Mouse (Mus musculus): ENCODE results near the gene Rfx2. TPM values are rescaled to one million over a fixed set of nuclear protein-coding genes. Genes with fewer than 3 reads are reported as not detected.
A peak's percentile ranks its signal among the peaks of the same experiment; 100 is the strongest.

Rfx2 gene
- polyA plus RNA-seq, 1 experiment from 2014 or later = 5.0 TPM

DNA sequence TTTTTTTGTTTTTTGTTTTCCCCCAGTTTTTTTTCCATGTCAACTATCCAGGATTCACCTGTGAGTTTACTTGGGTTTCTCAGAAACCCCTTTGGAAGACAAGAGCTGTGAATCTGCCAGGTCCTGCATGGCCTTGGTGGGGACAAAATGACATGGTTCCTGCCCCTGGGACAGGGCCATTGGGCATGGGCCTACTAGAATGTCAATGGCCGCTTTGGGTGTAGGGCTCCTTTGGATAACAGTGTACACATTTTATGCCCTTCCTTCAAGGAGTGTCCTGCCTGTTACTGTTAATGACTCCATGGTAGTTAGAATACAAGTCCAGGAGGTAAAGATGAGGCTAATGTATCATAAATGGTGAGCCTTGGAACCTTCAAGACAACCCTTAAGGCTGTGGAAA is 2.1 kb upstream of the Rfx2 start:
- Histone ChIP-seq H3K4me1 (ENCODE audit: control insufficient read depth in 2 of 2, insufficient read depth in 2 of 2, low read length in 2 of 2) (peaks cover 8 to 10% of the 10 kb centered on the region in 2 experiments; a peak in 3 of 4 replicates), H3K36me3 (ENCODE audit: control insufficient read depth, insufficient read depth, low read length) (no peaks in the 10 kb centered on the region), H3K9me3 (ENCODE audit: control insufficient read depth, low read length) (no peaks in the 10 kb centered on the region), H3K9ac (ENCODE audit: low read length) (no peak overlapping the region), H3K27ac (replicated peaks in 1 of 2; ENCODE audit: control insufficient read depth in 1 of 2, insufficient read depth in 1 of 2, low read depth in 2 of 2, low read length in 2 of 2) (no peak overlapping the region), H3K4me3 (ENCODE audit: control insufficient read depth in 1 of 2, insufficient read depth in 1 of 2, low read depth in 1 of 2, low read length in 2 of 2) (no peak overlapping the region), H3K4me2 (ENCODE audit: low read length) (no peak overlapping the region), H3K27me3 (ENCODE audit: control insufficient read depth, insufficient read depth, low read length) (peaks cover 9% of the 10 kb centered on the region; the same call in 1 of the 2 replicates)
- ATAC-seq (ENCODE audit: insufficient number of reproducible peaks, insufficient read depth, low FRiP score, low read depth) = no peak
- WGBS = 72% methylated on average over 1 of the region's 1 CpGs

DNA sequence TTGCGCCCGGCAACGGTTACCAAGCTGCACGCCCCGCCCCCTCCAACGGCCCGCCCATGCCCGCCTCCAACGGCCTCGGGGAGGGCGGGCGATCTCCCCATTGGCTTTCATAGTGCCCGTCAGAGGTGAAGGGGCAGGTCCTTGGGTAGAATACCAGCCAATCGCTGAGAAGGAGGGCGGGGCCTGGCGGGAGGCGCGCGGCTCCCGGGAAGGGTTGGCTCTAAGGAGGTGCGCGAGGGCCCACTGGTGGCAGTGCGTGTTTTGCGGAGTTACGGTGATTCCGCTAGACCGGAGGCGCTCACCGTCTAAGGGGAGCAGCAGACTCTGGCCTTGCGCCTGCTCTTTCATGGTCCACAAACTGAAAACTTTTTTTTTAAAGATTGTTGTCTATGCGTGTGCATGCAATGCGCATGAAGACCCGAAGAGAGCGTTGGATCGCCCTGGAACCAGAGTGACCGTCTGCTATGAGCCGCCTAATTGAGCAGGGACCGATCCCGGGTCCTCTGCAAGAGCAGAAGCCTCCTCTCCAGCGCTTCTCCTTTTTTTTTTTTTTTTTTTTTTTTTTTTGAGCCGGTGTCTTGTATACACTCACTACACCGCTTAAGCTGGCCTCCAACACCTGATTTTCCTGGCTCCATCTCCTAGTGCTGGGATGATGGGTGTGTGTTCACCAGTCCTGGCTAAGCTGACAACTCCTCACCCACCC is 451 bp upstream of the Rfx2 start:
- H3K36me3 ChIP-seq (ENCODE audit: control insufficient read depth, insufficient read depth, low read length) = no peaks in the 10 kb centered on the region
- under 1% methylated on average over 42 of the region's 42 CpGs for WGBS
- H3K4me1 ChIP-seq (ENCODE audit: control insufficient read depth in 2 of 2, insufficient read depth in 2 of 2, low read length in 2 of 2) = peaks cover 10 to 12% of the 10 kb centered on the region in 2 experiments; a peak in 3 of 4 replicates
- peak overlapping the region; percentile 61; the same call in 1 of the 2 replicates for H3K9ac ChIP-seq (ENCODE audit: low read length)
- no peaks in the 10 kb centered on the region for H3K9me3 ChIP-seq (ENCODE audit: control insufficient read depth, low read length)
- H3K4me3 ChIP-seq (ENCODE audit: control insufficient read depth in 1 of 2, insufficient read depth in 1 of 2, low read depth in 1 of 2, low read length in 2 of 2) = peak overlapping the region; percentile 41 to 63
- ATAC-seq (ENCODE audit: insufficient number of reproducible peaks, insufficient read depth, low FRiP score, low read depth) = peak; percentile 99
- no peak overlapping the region for H3K27ac ChIP-seq (replicated peaks in 1 of 2; ENCODE audit: control insufficient read depth in 1 of 2, insufficient read depth in 1 of 2, low read depth in 2 of 2, low read length in 2 of 2)
- peak overlapping the region; percentile 83 for H3K4me2 ChIP-seq (ENCODE audit: low read length)
- peaks cover 5% of the 10 kb centered on the region; the same call in 1 of the 2 replicates for H3K27me3 ChIP-seq (ENCODE audit: control insufficient read depth, insufficient read depth, low read length)

- Histone ChIP-seq H3K4me3 (ENCODE audit: control insufficient read depth in 1 of 2, insufficient read depth in 1 of 2, low read depth in 1 of 2, low read length in 2 of 2) (peak overlapping the region; percentile 53 to 63), H3K4me1 (ENCODE audit: control insufficient read depth in 2 of 2, insufficient read depth in 2 of 2, low read length in 2 of 2) (peaks cover 10 to 12% of the 10 kb centered on the region in 2 experiments; a peak in 3 of 4 replicates), H3K36me3 (ENCODE audit: control insufficient read depth, insufficient read depth, low read length) (no peaks in the 10 kb centered on the region), H3K27ac (replicated peaks in 1 of 2; ENCODE audit: control insufficient read depth in 1 of 2, insufficient read depth in 1 of 2, low read depth in 2 of 2, low read length in 2 of 2) (no peak overlapping the region), H3K4me2 (ENCODE audit: low read length) (peak overlapping the region; percentile 83), H3K27me3 (ENCODE audit: control insufficient read depth, insufficient read depth, low read length) (peaks cover 5% of the 10 kb centered on the region; the same call in 1 of the 2 replicates), H3K9ac (ENCODE audit: low read length) (peak overlapping the region; percentile 71), H3K9me3 (ENCODE audit: control insufficient read depth, low read length) (no peaks in the 10 kb centered on the region)
- WGBS = 2% methylated on average over 27 of the region's 27 CpGs
- ATAC-seq (ENCODE audit: insufficient number of reproducible peaks, insufficient read depth, low FRiP score, low read depth) = no peak
Observed at GRCm38 (mm10) chr17:56829795-56830194, 1.0 kb downstream of the Rfx2 start.

DNA sequence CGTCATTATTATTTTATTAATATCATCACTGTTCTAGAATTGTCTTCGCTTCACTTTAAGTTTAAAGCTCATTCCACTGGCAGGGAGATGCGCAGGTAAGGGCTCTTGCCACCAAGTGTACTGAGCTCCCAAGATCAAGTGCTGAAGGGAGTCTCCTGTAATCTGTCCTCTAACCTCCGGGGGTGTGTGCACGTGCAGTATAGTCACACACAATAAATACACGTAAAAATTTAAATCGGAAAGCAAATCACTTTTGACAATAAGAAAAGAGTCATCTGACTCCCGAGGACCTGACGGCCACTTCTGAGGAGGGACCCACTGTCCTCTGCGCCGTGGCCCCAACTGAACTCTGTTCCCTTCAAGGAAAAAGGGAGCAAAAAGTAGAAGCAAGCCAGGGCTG is 1.6 kb downstream of the Rfx2 start:
- Histone ChIP-seq H3K9me3 (ENCODE audit: control insufficient read depth, low read length) (no peaks in the 10 kb centered on the region), H3K4me2 (ENCODE audit: low read length) (peak overlapping the region; percentile 83), H3K36me3 (ENCODE audit: control insufficient read depth, insufficient read depth, low read length) (no peaks in the 10 kb centered on the region), H3K27ac (replicated peaks in 1 of 2; ENCODE audit: control insufficient read depth in 1 of 2, insufficient read depth in 1 of 2, low read depth in 2 of 2, low read length in 2 of 2) (no peak overlapping the region), H3K4me3 (ENCODE audit: control insufficient read depth in 1 of 2, insufficient read depth in 1 of 2, low read depth in 1 of 2, low read length in 2 of 2) (peak overlapping the region in 1 of 2 experiments; percentile 63; a peak in 2 of 4 replicates), H3K27me3 (ENCODE audit: control insufficient read depth, insufficient read depth, low read length) (peaks cover 5% of the 10 kb centered on the region; the same call in 1 of the 2 replicates), H3K4me1 (ENCODE audit: control insufficient read depth in 2 of 2, insufficient read depth in 2 of 2, low read length in 2 of 2) (peaks cover 10 to 12% of the 10 kb centered on the region in 2 experiments; a peak in 3 of 4 replicates), H3K9ac (ENCODE audit: low read length) (peak overlapping the region; percentile 71; the same call in 1 of the 2 replicates)
- 48% methylated on average over 11 of the region's 11 CpGs for WGBS
- no peak for ATAC-seq (ENCODE audit: insufficient number of reproducible peaks, insufficient read depth, low FRiP score, low read depth)

DNA sequence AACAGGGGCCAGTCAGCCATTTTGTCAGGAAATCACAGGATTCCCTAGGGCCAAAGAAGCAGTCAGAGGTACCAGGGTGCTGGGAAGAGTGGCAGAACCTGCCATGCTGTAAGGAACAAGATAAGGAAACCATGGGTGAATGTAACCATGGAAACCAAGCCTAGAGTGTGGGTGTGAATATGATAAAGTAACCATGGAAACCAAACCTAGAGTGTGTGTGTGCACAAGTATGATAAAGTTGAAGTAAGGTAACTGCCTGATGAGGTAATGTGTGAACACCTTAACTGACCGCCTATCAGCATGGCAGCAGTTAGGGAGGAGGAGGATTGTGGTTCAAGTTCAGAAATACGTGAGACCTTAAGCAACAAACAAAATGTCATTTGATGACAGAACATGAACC is 4.1 kb downstream of the Rfx2 start:
- Histone ChIP-seq H3K27me3 (ENCODE audit: control insufficient read depth, insufficient read depth, low read length) (0 out of 2 replicates have a peak, but pooled peaks cover 5% of the 10 kb centered on the region), H3K4me1 (ENCODE audit: control insufficient read depth in 2 of 2, insufficient read depth in 2 of 2, low read length in 2 of 2) (peaks cover 10 to 12% of the 10 kb centered on the region in 2 experiments; a peak in 3 of 4 replicates), H3K36me3 (ENCODE audit: control insufficient read depth, insufficient read depth, low read length) (no peaks in the 10 kb centered on the region), H3K9me3 (ENCODE audit: control insufficient read depth, low read length) (no peaks in the 10 kb centered on the region), H3K9ac (ENCODE audit: low read length) (no peak overlapping the region), H3K27ac (replicated peaks in 1 of 2; ENCODE audit: control insufficient read depth in 1 of 2, insufficient read depth in 1 of 2, low read depth in 2 of 2, low read length in 2 of 2) (no peak overlapping the region), H3K4me3 (ENCODE audit: control insufficient read depth in 1 of 2, insufficient read depth in 1 of 2, low read depth in 1 of 2, low read length in 2 of 2) (no peak overlapping the region), H3K4me2 (ENCODE audit: low read length) (no peak overlapping the region)
- WGBS = 83% methylated on average over 2 of the region's 2 CpGs
- ATAC-seq (ENCODE audit: insufficient number of reproducible peaks, insufficient read depth, low FRiP score, low read depth) = no peak

GRCm38 (mm10) chr17:56823352-56823751 is 7.5 kb downstream of the Rfx2 start:
- Histone ChIP-seq H3K27me3 (ENCODE audit: control insufficient read depth, insufficient read depth, low read length) (no peaks in the 10 kb centered on the region), H3K9me3 (ENCODE audit: control insufficient read depth, low read length) (no peaks in the 10 kb centered on the region), H3K4me3 (ENCODE audit: control insufficient read depth in 1 of 2, insufficient read depth in 1 of 2, low read depth in 1 of 2, low read length in 2 of 2) (no peak overlapping the region), H3K36me3 (ENCODE audit: control insufficient read depth, insufficient read depth, low read length) (no peaks in the 10 kb centered on the region), H3K9ac (ENCODE audit: low read length) (no peak overlapping the region), H3K27ac (replicated peaks in 1 of 2; ENCODE audit: control insufficient read depth in 1 of 2, insufficient read depth in 1 of 2, low read depth in 2 of 2, low read length in 2 of 2) (no peak overlapping the region), H3K4me1 (ENCODE audit: control insufficient read depth in 2 of 2, insufficient read depth in 2 of 2, low read length in 2 of 2) (peaks cover 9 to 21% of the 10 kb centered on the region in 2 experiments), H3K4me2 (ENCODE audit: low read length) (no peak overlapping the region)
- ATAC-seq (ENCODE audit: insufficient number of reproducible peaks, insufficient read depth, low FRiP score, low read depth) = no peak
- 53% methylated on average over 2 of the region's 2 CpGs for WGBS

DNA sequence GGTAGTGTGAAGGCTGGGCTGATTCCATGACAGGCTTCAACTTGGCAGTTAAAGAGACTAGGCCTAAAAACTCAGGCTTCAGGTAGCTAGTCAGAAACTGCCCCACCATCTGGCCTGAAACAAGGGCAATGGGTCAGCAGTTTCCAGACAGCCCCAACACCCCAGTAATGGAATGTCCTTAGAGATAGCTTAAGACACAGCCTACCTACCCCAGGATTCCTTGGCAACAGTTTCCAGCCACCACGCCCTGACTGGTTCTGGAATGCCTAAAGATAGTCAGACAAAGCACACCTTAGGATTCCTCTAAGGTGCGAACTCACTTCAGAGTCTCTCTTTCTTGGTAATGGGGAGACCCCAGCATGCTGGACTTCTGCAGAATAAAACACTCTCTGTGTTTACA is 8.4 kb downstream of the Rfx2 start:
- H3K9me3 ChIP-seq (ENCODE audit: control insufficient read depth, low read length) = no peaks in the 10 kb centered on the region
- no peak overlapping the region for H3K4me2 ChIP-seq (ENCODE audit: low read length)
- H3K36me3 ChIP-seq (ENCODE audit: control insufficient read depth, insufficient read depth, low read length) = no peaks in the 10 kb centered on the region
- no peaks in the 10 kb centered on the region for H3K27me3 ChIP-seq (ENCODE audit: control insufficient read depth, insufficient read depth, low read length)
- peaks cover 11 to 23% of the 10 kb centered on the region in 2 experiments for H3K4me1 ChIP-seq (ENCODE audit: control insufficient read depth in 2 of 2, insufficient read depth in 2 of 2, low read length in 2 of 2)
- no peak overlapping the region for H3K27ac ChIP-seq (replicated peaks in 1 of 2; ENCODE audit: control insufficient read depth in 1 of 2, insufficient read depth in 1 of 2, low read depth in 2 of 2, low read length in 2 of 2)
- 83% methylated on average over 2 of the region's 2 CpGs for WGBS
- no peak overlapping the region for H3K4me3 ChIP-seq (ENCODE audit: control insufficient read depth in 1 of 2, insufficient read depth in 1 of 2, low read depth in 1 of 2, low read length in 2 of 2)
- no peak overlapping the region for H3K9ac ChIP-seq (ENCODE audit: low read length)
- no peak for ATAC-seq (ENCODE audit: insufficient number of reproducible peaks, insufficient read depth, low FRiP score, low read depth)

Measured in heart, embryonic 14.5 days (tissue).